Mouse (Mus musculus): ENCODE results near the gene Sebox. TPM values are rescaled to one million over a fixed set of nuclear protein-coding genes. Genes with fewer than 3 reads are reported as not detected.

Sebox gene
- not detected in 2 replicates for polyA plus RNA-seq (2012; rRNA removed; ENCODE audit: low replicate concordance)

DNA sequence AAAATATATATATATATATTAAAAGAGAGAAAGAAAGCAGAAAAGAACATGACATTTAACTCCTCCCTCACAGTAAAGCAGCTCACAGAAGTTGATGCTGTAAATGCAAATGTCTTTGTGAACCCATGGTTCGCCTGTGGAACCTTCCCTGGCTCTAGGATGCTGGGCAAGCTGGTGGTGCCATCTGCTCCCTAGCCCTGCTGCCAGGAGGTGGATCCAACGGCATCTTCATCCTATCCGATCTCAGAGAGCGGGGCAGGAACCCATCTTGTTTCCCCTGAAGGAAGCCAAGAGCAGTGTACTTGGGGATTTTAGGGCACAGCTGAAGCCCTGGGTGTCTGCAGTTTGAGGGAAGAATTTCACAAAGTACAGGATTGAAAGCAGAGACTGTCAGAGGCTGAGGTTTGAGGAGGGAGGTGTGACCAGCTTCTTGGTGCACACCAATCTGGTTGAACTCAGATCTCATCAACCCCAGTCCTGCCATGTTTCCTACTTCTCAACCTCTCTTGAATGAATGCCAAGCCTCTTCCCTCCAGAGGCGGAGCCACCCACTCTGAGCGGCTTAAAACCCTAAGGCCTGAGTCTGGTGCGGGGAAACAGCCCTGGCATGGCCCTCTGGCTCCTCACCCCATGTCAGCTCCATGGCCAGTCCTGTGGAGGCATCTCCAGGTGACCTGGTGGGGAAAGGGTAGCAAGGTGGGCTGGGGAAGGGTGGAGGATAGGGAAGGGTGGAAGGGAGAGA lies at the start of gene Sebox:
Sebox (plus strand) TSS at position 539 of the 742 bp plus-strand sequence.

DNA sequence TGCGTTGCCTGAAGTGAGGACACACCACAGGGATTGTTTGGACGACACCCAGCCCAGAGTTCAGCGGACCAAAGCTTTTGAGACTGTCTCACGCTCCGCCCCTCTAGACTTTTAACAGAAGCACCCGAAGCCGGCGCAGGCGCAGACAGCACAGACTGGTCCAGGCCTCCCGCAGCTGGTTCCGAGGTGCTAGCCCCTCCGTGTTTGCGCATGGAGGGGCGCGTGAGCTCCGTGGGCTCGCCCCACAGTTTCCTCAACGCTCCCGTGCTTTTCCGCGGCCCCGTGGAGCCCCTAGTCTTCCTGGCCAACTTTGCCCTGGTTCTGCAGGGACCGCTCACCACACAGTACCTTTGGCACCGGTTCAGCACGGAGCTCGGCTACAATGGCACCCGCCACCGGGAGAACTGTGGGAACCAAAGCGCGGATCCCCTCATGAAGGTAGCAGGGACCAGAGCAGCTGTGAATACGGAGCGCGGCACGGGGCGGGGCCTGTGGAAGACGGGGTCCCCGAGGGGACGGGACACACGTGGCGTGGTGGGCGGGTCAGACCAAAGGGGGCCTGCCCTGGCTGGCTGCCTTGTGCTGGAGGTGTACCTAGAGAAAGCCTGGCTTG lies 37.6 kb upstream of the Sebox start, which contains the start of gene Slc46a1:
Slc46a1 (plus strand) TSS at position 130 of the 613 bp plus-strand sequence.

DNA sequence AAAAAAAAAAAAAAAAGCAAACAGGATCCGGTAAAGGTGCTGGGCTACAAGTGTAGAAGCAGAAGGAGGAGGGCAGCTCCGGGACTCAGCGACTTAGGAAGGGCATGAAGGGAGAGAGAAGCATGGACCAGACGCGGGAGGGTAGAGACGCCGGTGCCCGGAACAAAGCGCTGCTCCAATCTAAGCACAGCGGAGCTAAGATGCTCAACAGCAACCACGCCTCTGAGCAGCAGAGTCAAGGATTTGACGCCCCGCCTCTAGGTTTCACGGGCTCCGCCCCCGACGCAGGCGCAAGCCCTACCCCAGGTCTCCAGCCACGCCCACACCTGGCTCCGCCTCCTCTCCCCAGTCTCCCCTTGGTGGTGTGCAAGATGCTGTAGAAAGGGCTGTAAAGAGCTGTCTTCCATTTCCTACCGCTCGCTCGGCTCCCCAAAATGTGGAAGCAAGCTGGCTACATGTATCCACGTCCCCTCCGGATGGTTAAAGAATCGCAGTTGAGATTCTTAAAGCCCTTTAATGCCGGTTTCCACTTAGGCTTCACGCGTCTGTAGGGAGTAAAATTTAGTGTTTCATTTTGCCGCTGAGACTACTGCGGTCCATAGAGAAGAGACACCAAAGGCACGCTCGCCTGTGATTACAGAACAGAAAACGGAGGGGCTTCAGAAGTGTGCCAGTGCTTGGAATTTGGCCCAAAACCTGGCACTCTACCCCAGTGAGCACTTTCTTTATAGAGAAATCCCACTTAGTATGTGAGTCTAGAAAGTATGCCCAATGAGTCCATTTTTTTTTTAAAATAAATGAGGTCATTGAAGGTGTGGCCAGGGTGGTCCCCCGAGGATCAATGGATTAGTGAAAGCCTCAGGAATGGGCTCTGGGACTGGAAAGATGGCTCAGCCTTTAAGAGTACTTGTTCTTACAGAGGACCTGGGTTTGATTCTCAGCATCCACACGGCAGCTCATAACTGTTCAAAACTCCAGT lies 5.4 kb upstream of the Sebox start, which contains the start of gene Sarm1:
Sarm1 (minus strand) TSS at position 211 of the 979 bp plus-strand sequence.

DNA sequence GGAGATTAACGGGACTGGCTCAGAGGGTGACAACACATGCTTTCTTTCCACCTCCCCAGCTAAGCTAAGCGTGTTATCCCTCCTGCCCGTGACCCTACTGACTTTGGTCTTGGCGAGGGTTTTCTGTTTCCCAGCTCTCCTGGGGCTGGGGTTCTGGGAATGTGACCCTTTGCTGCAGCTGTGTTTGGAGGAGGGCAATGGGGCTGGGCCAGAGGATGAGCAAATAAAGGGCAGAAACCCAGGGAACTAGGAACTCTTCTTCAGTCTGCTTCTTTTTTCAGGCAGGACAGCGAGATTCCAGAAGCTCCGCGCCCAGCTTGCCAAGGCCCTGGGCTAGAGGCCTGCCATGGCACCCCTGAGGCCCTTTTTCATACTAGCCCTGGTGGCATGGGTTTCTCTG lies 4.2 kb upstream of the Sebox start, which contains the start of gene Vtn:
Vtn (plus strand) TSS at position 88 of the 400 bp plus-strand sequence.

DNA sequence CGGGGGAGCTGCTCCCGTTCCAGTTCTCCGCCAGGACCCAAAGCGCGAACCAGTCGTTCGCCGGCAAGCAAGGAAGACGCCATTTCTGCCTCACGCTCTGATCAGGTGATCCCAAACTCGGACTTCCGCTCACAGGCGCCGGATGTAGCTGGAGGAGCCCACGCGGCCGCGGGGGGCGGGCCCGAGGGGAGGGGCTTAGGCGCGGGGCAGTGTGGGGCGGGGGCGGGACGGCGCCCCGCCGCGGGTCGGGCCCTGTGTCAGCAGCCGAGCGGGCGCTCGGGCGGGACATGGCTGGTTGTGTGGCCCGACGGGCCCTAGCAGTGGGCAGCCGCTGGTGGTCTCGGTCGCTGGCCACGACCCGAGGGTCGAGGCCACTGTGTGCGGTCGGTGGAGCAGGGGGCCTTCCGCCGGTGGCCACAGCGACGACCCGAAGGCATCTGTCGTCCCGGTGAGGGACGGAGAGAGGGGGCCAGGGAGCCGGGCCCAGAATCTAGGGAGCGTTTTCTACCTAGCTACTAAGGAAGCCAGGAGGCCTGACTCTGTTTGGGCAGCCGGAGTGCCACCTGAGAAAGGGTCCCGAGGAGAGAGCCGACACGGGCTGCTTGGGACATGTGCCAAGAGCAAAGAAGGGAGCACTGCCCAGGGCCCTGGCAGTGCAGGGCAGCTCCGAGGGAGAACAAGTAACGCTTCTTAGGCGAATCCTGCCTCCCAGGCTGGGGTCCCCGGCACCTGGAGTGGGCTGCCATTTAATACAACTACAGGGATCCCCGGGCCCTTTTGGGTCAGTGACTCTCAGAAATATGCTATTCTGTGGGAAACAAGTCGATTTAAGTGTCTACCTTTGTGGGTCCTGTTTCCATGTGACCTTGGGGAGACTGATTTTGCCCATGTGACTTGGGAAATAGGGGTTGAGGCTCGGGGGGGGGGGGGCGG lies 9.0 kb downstream of the Sebox start, which contains the start of the genes Tmem199 and Poldip2:
Tmem199 (minus strand) TSS at position 148 of the 933 bp plus-strand sequence.
Poldip2 (plus strand) TSS at position 169 of the 933 bp plus-strand sequence.

DNA sequence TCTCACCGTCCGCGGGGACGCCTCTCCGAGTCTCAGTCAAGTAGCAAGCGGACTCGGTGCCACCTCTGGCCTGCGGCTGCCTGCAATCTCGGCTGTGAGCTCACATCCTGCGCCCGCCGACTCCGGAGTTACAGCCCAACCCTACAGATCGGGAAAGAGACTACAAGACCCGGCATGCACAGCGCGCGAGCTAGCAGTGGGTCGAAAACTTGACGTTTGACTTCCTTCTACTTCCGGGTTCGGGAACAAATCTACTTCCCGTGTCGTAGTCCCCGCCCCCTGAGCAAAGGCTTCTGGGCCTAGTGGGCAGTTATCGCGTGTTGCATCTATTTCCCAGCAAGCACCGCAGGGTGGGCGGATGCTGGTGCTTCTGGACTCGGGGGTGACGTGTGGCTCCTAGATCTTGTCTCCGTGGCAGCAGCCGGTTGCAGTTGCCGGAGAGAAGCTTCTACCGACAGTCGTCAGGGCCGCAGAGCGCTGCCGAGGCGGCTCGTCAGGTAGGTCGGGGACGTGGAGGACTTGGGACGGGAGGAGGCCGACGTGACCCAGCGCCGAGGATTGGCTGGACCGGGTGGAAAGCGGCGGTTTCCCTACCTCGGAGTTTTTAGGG lies 32.9 kb downstream of the Sebox start, which contains the start of the genes Tnfaip1 and Ift20:
Tnfaip1 (minus strand) TSS at position 253 of the 610 bp plus-strand sequence.
Ift20 (plus strand) TSS at position 282 of the 610 bp plus-strand sequence.

DNA sequence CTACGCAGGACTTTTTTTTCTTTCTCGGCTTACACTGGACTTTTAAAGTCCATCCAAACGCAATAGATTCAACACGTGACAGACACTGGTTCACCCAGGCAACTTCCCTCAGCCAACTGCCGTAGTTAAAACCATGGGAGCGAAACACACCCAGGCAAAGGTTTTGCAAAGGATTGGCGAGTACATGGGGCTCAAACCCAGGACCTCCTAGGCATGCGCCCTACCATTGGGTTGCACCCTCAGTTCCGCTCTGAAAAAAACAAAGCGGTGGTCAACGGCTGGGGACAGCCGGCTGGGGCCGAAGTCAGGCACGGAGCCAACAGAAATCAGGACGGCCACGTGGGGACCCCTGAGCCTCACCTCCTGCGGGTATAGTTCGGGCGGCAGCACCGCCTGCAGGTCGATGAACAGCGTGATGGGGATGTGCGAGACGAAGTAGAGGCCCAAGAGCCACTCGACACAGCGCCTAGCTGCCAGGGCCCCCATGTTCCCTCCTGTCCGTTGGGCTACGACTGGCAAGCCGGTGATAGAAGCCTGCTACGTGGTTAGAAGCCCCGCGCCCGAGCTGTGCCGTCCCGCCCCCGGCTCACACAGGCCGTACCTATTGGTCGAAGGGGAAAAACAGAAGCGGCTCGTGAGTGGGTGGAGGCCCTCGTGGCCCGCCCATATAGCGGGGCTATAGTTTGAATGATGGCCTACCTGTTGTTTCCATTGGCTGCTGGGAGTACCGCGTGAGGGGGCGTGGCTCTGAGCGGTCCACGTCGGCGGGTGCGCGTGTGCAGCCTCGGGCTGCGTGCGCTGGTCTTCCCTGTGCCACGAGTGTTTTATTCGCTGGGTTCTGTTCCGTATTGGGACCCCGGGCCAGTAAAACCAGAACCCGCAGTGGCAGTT lies 47.2 kb downstream of the Sebox start, which contains the start of gene Tmem97:
Tmem97 (minus strand) TSS at position 610 of the 891 bp plus-strand sequence.

Other genes with a start within 250 kb of the Sebox start
- 98.7 and 125 TPM in 2 replicates for gene 2610507B11Rik, start 241.7 kb upstream of the Sebox start, polyA plus RNA-seq (2012; rRNA removed; ENCODE audit: low replicate concordance)
- 0.23 and 0.24 TPM in 2 replicates for gene BC030499, start 212.6 kb upstream of the Sebox start, polyA plus RNA-seq (2012; rRNA removed; ENCODE audit: low replicate concordance)
- 1.3 and 5.4 TPM in 2 replicates for gene Spag5, start 201.9 kb upstream of the Sebox start, polyA plus RNA-seq (2012; rRNA removed; ENCODE audit: low replicate concordance)
- gene Aldoc, start 180.5 kb upstream of the Sebox start, polyA plus RNA-seq (2012; rRNA removed; ENCODE audit: low replicate concordance) = 0.95 and 4.4 TPM in 2 replicates
- 96.3 and 108 TPM in 2 replicates for gene Pigs, start 175.0 kb upstream of the Sebox start, polyA plus RNA-seq (2012; rRNA removed; ENCODE audit: low replicate concordance)
- 136 and 376 TPM in 2 replicates for gene Unc119, start 160.0 kb upstream of the Sebox start, polyA plus RNA-seq (2012; rRNA removed; ENCODE audit: low replicate concordance)
- gene Foxn1, start 116.9 kb upstream of the Sebox start, polyA plus RNA-seq (2012; rRNA removed; ENCODE audit: low replicate concordance) = not detected in 2 replicates
- 0.27 and 0.40 TPM in 2 replicates for gene Slc13a2, start 81.2 kb upstream of the Sebox start, polyA plus RNA-seq (2012; rRNA removed; ENCODE audit: low replicate concordance)
- gene Slc46a1, start 37.8 kb upstream of the Sebox start, polyA plus RNA-seq (2012; rRNA removed; ENCODE audit: low replicate concordance) = 42.4 and 43.1 TPM in 2 replicates
- gene Sarm1, start 5.7 kb upstream of the Sebox start, polyA plus RNA-seq (2012; rRNA removed; ENCODE audit: low replicate concordance) = 1.1 and 2.4 TPM in 2 replicates
- gene Vtn, start 4.4 kb upstream of the Sebox start, polyA plus RNA-seq (2012; rRNA removed; ENCODE audit: low replicate concordance) = 20.3 and 32.7 TPM in 2 replicates
- 19.0 and 20.4 TPM in 2 replicates for gene Tmem199, start 8.7 kb downstream of the Sebox start, polyA plus RNA-seq (2012; rRNA removed; ENCODE audit: low replicate concordance)
- 114 and 118 TPM in 2 replicates for gene Poldip2, start 8.7 kb downstream of the Sebox start, polyA plus RNA-seq (2012; rRNA removed; ENCODE audit: low replicate concordance)
- gene Tnfaip1, start 32.9 kb downstream of the Sebox start, polyA plus RNA-seq (2012; rRNA removed; ENCODE audit: low replicate concordance) = 55.4 and 59.5 TPM in 2 replicates
- gene Ift20, start 32.9 kb downstream of the Sebox start, polyA plus RNA-seq (2012; rRNA removed; ENCODE audit: low replicate concordance) = 59.1 and 83.4 TPM in 2 replicates
- gene Tmem97, start 47.3 kb downstream of the Sebox start, polyA plus RNA-seq (2012; rRNA removed; ENCODE audit: low replicate concordance) = 19.6 and 23.3 TPM in 2 replicates
- 14.8 and 15.9 TPM in 2 replicates for gene Nlk, start 193.9 kb downstream of the Sebox start, polyA plus RNA-seq (2012; rRNA removed; ENCODE audit: low replicate concordance)
- 40.4 and 68.6 TPM in 2 replicates for gene Ccnq, start 248.3 kb downstream of the Sebox start, polyA plus RNA-seq (2012; rRNA removed; ENCODE audit: low replicate concordance)